Mouse (Mus musculus): ENCODE measurements at regions not wholly inside any gene's neighbourhood (a gene's known extent, or its start where the extent isn't known, plus 50 kb on each side); places are given as distances from the start of the nearest gene placed in this dataset.
"Not testable (repeated sequence)": the region's sequence is repeated elsewhere in the genome, so short reads cannot be mapped to it uniquely, and the experiment has no call there.

DNA sequence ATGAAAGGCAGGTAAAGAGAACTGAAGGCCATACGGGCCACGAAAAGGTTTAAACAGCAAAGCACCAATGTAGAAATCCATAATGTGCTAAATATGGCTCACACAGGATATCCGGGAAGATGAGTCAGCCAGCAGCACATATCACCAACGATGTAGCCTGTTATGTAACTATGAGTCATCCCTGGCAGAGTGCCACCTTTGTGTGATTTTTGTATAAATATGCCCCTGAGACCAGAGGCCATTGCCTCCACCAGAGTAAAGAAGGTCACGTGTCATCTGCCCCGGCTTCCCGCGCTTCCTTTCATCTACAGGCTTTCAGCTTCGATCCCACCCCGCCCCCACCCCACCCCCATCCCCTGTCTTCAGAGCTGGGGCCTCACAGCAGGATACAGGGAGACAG is 138.2 kb upstream of the Trim24 start:
- DNase-seq (peak; percentile 80), ATAC-seq (ENCODE audit: low FRiP score, low TSS enrichment) (peak; percentile 46; the same call in 1 of the 2 replicates)
- no peaks in the 10 kb centered on the region for H3K36me3 ChIP-seq (ENCODE audit: control insufficient read depth, insufficient read depth, low read length)
- H3K27ac ChIP-seq (replicated peaks; ENCODE audit: low read depth, low read length) = no peak overlapping the region
- H3K9me3 ChIP-seq (ENCODE audit: control insufficient read depth, low read length) = no peaks in the 10 kb centered on the region
- WGBS = 28% methylated on average over 10 of the region's 10 CpGs
- no peaks in the 10 kb centered on the region for H3K27me3 ChIP-seq (ENCODE audit: control insufficient read depth, insufficient read depth, low read length)
- H3K4me1 ChIP-seq (ENCODE audit: control insufficient read depth, insufficient read depth, low read length) = no peaks in the 10 kb centered on the region
- H3K9ac ChIP-seq (replicated peaks; ENCODE audit: low read length) = no peak overlapping the region
- no peak overlapping the region for H3K4me2 ChIP-seq (ENCODE audit: low read length)
- no peak overlapping the region for H3K4me3 ChIP-seq (replicated peaks; ENCODE audit: low read depth, low read length)

DNA sequence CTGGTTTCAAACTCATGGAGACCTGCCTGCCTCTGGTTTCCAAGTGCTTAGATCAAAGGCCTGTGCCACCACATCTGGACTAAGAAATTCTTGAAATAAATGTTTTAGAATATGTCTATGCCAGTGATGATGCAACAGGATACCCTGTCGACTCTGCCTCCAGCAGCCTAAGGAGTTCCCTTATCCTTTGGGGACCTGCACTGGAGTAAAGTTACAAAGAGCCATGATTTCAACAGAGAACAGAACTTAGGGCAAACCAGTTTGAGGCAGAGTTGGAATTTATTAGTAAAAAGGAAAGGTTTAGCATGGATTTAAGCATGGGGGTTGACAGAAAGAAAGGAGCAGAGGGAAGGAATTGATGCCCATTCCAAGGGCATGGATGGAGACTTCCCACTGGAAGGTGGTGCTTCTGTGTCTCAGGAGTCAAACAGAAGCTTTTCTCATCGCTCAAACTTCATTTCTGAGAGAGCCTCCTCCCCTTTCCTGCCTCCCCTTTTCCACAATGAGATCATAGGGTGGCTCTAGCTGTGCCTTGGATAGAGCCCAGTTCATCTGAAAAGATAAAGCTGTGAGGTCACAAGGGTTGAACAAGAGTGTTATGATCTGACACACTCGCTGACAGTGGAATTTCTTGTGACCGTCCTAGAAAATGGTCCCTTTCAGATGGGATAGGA is 135.2 kb upstream of the Trim24 start:
- Histone ChIP-seq H3K4me3 (replicated peaks; ENCODE audit: low read depth, low read length) (no peak overlapping the region), H3K9me3 (ENCODE audit: control insufficient read depth, low read length) (no peaks in the 10 kb centered on the region), H3K4me2 (ENCODE audit: low read length) (no peak overlapping the region), H3K4me1 (ENCODE audit: control insufficient read depth, insufficient read depth, low read length) (no peaks in the 10 kb centered on the region), H3K27ac (replicated peaks; ENCODE audit: low read depth, low read length) (no peak overlapping the region), H3K27me3 (ENCODE audit: control insufficient read depth, insufficient read depth, low read length) (no peaks in the 10 kb centered on the region), H3K36me3 (ENCODE audit: control insufficient read depth, insufficient read depth, low read length) (no peaks in the 10 kb centered on the region), H3K9ac (replicated peaks; ENCODE audit: low read length) (no peak overlapping the region)
- WGBS = 81% methylated on average over 4 of the region's 4 CpGs
- DNase-seq (no peak), ATAC-seq (ENCODE audit: low FRiP score, low TSS enrichment) (no peak)

DNA sequence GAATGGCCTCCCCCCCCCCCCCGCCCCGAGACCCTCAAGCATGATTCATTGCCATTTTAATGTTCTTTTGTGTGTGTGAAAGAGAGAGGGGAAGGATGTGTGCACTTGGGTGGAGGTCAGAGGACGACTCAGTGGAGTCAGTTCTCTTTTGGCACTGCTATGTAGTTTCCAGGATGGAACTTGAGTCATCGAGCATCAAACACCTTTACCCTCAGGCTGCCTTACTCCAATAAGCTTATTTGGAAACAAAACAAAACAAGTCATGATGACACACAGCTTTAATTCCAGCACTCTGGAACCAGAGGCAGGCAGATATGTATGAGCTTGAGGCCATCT is 134.7 kb upstream of the Trim24 start:
- DNase-seq (no peak), ATAC-seq (ENCODE audit: low FRiP score, low TSS enrichment) (no peak)
- WGBS = 89% methylated on average over 4 of the region's 4 CpGs
- Histone ChIP-seq H3K27ac (replicated peaks; ENCODE audit: low read depth, low read length) (no peak overlapping the region), H3K4me1 (ENCODE audit: control insufficient read depth, insufficient read depth, low read length) (no peaks in the 10 kb centered on the region), H3K4me3 (replicated peaks; ENCODE audit: low read depth, low read length) (no peak overlapping the region), H3K27me3 (ENCODE audit: control insufficient read depth, insufficient read depth, low read length) (no peaks in the 10 kb centered on the region), H3K4me2 (ENCODE audit: low read length) (no peak overlapping the region), H3K36me3 (ENCODE audit: control insufficient read depth, insufficient read depth, low read length) (no peaks in the 10 kb centered on the region), H3K9ac (replicated peaks; ENCODE audit: low read length) (no peak overlapping the region), H3K9me3 (ENCODE audit: control insufficient read depth, low read length) (no peaks in the 10 kb centered on the region)

DNA sequence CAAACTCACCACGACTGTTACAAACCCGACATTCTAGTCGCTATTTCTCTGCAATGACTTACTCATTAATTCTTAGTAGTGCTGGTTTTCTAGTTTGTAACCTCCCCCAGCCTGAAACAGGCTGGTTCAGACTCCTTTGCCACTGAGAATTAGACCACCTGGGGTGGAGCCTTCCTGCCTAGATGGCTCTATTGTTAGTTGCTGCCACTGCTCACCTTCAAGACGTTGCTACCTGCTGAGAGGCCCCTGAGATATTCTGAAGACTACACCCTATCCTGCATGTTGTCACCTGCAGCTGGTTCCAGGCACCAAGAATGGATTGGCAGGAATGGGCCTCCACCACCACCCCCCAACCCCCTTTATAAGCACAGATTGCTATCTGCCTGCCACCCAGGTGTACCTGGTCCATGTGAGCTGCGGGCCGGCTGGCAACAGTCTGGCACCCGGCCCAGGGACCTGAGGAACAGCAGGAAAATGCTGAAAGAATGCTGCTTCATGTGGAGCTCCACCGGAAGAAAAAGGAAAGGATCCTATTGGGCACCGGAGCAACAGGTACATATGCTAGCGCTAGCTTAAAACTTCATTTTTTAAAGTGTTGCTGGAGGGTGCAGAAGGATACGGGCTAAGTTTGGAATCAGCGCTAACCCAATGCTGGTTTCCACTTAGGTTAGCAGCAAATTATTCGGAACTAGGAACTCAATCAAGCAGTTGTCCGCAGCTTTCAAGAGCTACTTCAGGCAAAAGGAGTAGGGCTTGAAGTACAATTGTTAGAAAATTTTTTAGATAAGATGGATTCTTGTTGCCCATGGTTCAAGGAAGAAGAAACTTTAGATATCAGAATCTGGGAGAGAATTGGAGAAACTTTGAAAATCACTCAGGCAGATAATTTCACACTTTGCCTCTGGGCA is 129.4 kb upstream of the Trim24 start:
- no peaks in the 10 kb centered on the region for H3K27me3 ChIP-seq (ENCODE audit: control insufficient read depth, insufficient read depth, low read length)
- H3K9me3 ChIP-seq (ENCODE audit: control insufficient read depth, low read length) = no peaks in the 10 kb centered on the region
- ATAC-seq (ENCODE audit: low FRiP score, low TSS enrichment) (no peak), DNase-seq (no peak)
- WGBS = 90% methylated on average over 14 of the region's 14 CpGs
- H3K4me2 ChIP-seq (ENCODE audit: low read length) = no peak overlapping the region
- no peak overlapping the region for H3K9ac ChIP-seq (replicated peaks; ENCODE audit: low read length)
- no peak overlapping the region for H3K27ac ChIP-seq (replicated peaks; ENCODE audit: low read depth, low read length)
- H3K36me3 ChIP-seq (ENCODE audit: control insufficient read depth, insufficient read depth, low read length) = no peaks in the 10 kb centered on the region
- H3K4me3 ChIP-seq (replicated peaks; ENCODE audit: low read depth, low read length) = no peak overlapping the region
- no peaks in the 10 kb centered on the region for H3K4me1 ChIP-seq (ENCODE audit: control insufficient read depth, insufficient read depth, low read length)

DNA sequence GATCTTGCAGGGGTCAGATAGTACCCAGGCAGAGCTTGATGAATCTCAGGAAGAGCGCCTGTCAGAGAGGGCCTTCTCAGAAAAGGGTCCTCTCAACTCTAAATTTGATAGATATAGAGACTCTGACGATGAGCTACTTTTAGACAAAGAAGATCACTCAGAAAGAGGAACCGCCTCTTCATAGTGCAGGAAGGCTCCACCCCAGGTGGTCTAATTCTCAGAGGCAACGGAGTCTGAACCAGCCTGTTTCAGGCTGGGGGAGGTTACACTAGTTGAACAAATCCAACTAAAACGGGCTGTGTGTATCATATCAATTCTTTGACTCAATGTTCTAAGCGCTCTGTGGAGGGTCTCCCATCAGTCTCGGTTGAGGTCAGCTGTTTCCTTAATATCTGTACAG is 128.7 kb upstream of the Trim24 start:
- DNase-seq; ATAC-seq (ENCODE audit: low FRiP score, low TSS enrichment); H3K4me2 ChIP-seq (ENCODE audit: low read length); H3K27ac ChIP-seq (replicated peaks; ENCODE audit: low read depth, low read length); H3K4me3 ChIP-seq (replicated peaks; ENCODE audit: low read depth, low read length); H3K36me3 ChIP-seq (ENCODE audit: control insufficient read depth, insufficient read depth, low read length); H3K9me3 ChIP-seq (ENCODE audit: control insufficient read depth, low read length); H3K9ac ChIP-seq (replicated peaks; ENCODE audit: low read length); H3K27me3 ChIP-seq (ENCODE audit: control insufficient read depth, insufficient read depth, low read length); H3K4me1 ChIP-seq (ENCODE audit: control insufficient read depth, insufficient read depth, low read length): not testable (repeated sequence)
- 71% methylated on average over 7 of the region's 7 CpGs for WGBS

DNA sequence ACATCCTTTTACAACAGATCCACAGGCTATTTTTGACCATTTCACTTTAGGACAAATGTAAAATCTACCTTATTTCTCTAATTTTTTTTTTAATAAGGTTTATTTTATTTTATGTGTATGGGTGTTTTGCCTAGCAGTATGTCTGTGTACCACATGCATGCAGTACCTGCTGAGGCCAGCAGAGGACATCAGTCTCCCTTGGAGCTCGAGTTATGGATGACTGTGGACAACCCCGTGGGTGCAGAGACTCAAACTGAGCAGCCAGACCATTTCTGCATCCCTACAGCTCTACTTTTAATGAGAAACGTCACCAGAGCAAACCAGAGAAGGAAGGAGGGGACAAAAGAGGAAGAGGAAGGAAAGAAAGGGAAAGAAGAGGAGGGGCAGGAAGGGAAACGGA is 125.9 kb upstream of the Trim24 start:
- H3K9me3 ChIP-seq (ENCODE audit: control insufficient read depth, low read length) = no peaks in the 10 kb centered on the region
- H3K36me3 ChIP-seq (ENCODE audit: control insufficient read depth, insufficient read depth, low read length) = no peaks in the 10 kb centered on the region
- H3K4me3 ChIP-seq (replicated peaks; ENCODE audit: low read depth, low read length) = no peak overlapping the region
- no peak overlapping the region for H3K9ac ChIP-seq (replicated peaks; ENCODE audit: low read length)
- DNase-seq (no peak), ATAC-seq (ENCODE audit: low FRiP score, low TSS enrichment) (no peak)
- 86% methylated on average over 4 of the region's 4 CpGs for WGBS
- no peak overlapping the region for H3K27ac ChIP-seq (replicated peaks; ENCODE audit: low read depth, low read length)
- H3K4me2 ChIP-seq (ENCODE audit: low read length) = no peak overlapping the region
- H3K4me1 ChIP-seq (ENCODE audit: control insufficient read depth, insufficient read depth, low read length) = no peaks in the 10 kb centered on the region
- H3K27me3 ChIP-seq (ENCODE audit: control insufficient read depth, insufficient read depth, low read length) = no peaks in the 10 kb centered on the region

DNA sequence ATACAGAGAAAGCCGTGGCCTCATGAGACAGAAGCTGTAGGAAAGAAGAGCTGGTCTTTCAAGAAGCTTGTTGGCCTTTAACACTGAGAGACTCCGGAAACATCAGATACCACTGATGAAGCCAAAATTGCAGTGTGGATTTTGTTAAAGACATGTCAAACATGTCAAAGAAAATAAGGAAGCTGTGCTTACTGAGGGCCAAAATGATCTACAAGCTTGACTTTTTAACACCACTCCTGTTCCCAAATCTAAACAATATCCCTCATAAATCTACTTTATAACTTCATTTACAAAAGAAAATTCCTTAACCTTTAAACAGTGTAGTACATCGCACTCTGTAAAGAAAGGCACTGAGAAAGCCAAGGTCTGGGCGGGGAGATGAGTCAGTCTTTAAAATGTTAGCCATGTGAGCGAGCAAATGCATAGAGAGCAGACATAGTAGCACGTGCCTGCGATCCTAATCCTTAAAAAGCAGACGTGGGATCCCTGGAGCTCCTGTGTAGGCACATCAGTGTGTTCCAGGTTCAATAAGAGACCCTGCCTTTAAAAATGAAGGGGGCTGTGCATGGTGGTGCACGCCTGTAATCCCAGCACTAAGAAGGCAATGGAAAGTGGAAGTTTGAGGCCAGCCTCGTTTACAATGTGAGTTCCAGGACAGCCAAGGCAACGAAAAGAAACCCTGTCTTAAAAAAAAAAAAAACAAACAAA is 125.1 kb upstream of the Trim24 start:
- H3K9me3 ChIP-seq (ENCODE audit: control insufficient read depth, low read length) = no peaks in the 10 kb centered on the region
- no peaks in the 10 kb centered on the region for H3K4me1 ChIP-seq (ENCODE audit: control insufficient read depth, insufficient read depth, low read length)
- 93% methylated on average over 11 of the region's 11 CpGs for WGBS
- H3K27me3 ChIP-seq (ENCODE audit: control insufficient read depth, insufficient read depth, low read length) = no peaks in the 10 kb centered on the region
- no peak overlapping the region for H3K9ac ChIP-seq (replicated peaks; ENCODE audit: low read length)
- no peaks in the 10 kb centered on the region for H3K36me3 ChIP-seq (ENCODE audit: control insufficient read depth, insufficient read depth, low read length)
- H3K4me3 ChIP-seq (replicated peaks; ENCODE audit: low read depth, low read length) = no peak overlapping the region
- ATAC-seq (ENCODE audit: low FRiP score, low TSS enrichment) (no peak), DNase-seq (no peak)
- H3K4me2 ChIP-seq (ENCODE audit: low read length) = no peak overlapping the region
- H3K27ac ChIP-seq (replicated peaks; ENCODE audit: low read depth, low read length) = no peak overlapping the region

DNA sequence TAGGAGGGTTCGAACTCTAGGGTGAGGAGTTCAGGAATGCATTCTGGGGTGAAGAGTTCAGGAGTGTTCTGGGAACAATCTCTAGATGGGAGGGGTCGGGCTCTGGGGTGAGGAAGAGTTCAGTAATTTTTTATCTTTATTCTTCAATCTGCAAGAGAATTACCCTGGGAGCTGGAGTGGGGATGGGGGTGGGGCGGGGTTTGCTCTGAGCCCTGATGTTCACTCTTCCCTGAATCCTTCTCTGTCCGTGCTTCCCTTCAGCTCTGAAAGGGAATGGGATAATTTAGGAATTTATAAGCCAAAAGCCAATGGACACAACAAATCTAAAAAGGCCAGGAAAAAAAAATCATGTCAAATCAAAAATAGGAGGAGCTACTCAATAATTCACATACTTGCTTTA is 122.8 kb upstream of the Trim24 start:
- H3K9me3 ChIP-seq (ENCODE audit: control insufficient read depth, low read length); H3K27ac ChIP-seq (replicated peaks; ENCODE audit: low read depth, low read length); ATAC-seq (ENCODE audit: low FRiP score, low TSS enrichment); H3K4me1 ChIP-seq (ENCODE audit: control insufficient read depth, insufficient read depth, low read length); DNase-seq; H3K4me2 ChIP-seq (ENCODE audit: low read length); H3K9ac ChIP-seq (replicated peaks; ENCODE audit: low read length); H3K4me3 ChIP-seq (replicated peaks; ENCODE audit: low read depth, low read length); H3K27me3 ChIP-seq (ENCODE audit: control insufficient read depth, insufficient read depth, low read length); H3K36me3 ChIP-seq (ENCODE audit: control insufficient read depth, insufficient read depth, low read length): not testable (repeated sequence)
- 89% methylated on average over 4 of the region's 4 CpGs for WGBS

Measured in midbrain, embryonic 14.5 days (tissue).